Mouse (Mus musculus) neutrophil, adult 5-6 weeks (primary cell): ENCODE data around the gene Mib2. TPM values are rescaled to one million over a fixed set of nuclear protein-coding genes. Genes with fewer than 3 reads are reported as not detected.
"Not testable (repeated sequence)": the region's sequence is repeated elsewhere in the genome, so short reads cannot be mapped to it uniquely, and the experiment has no call there.

Experiments
- ATAC-seq: fragments of 151-379, 151-347 bp; 2 replicates; pipeline ENCODE4 v1.8.0; 2017; ENCODE audit warnings: mild to moderate bottlenecking, moderate TSS enrichment; ENCODE audit not compliant: insufficient number of reproducible peaks, poor library complexity, low FRiP score, severe bottlenecking; ENCODE audit errors: extremely low read depth
- total RNA-seq: library from RNA; stranded (forward); fragments of 200-1000 nt; gene quantifications from 2 replicates; pipeline ENCODE4 v1.2.3, GENCODE M21; 2017

Mib2 gene
- total RNA-seq: 37.0 and 38.5 TPM in 2 replicates

- ATAC-seq: peak; percentile 95
These were observed at the start of gene Mib2 for GRCm38 (mm10) chr4:155668689-155669597. Gene Mib2, minus strand, starts transcription at chr4:155669198.

- no peak for ATAC-seq
These were observed 41.7 kb upstream of the Mib2 start for GRCm38 (mm10) chr4:155710521-155711252.

- ATAC-seq: no peak
These were observed 40.0 kb upstream of the Mib2 start for GRCm38 (mm10) chr4:155708988-155709387.

- no peak for ATAC-seq
These were observed 39.6 kb upstream of the Mib2 start for GRCm38 (mm10) chr4:155708582-155708981.

- ATAC-seq: peak; percentile 10; the same call in 1 of the 2 replicates
These were observed 36.6 kb upstream of the Mib2 start for GRCm38 (mm10) chr4:155705592-155705929.

- ATAC-seq: peak; percentile 78
These were observed 36.0 kb upstream of the Mib2 start, which contains the start of gene Ssu72 for GRCm38 (mm10) chr4:155704721-155705591. Gene Ssu72, plus strand, starts transcription at chr4:155704800.

GRCm38 (mm10) chr4:155703425-155703929, 34.5 kb upstream of the Mib2 start:
- ATAC-seq: no peak

GRCm38 (mm10) chr4:155700425-155700824, 31.4 kb upstream of the Mib2 start:
- ATAC-seq: peak; percentile 40; the same call in 1 of the 2 replicates

GRCm38 (mm10) chr4:155696261-155697255, 27.6 kb upstream of the Mib2 start:
- ATAC-seq: no peak

- ATAC-seq: no peak
These were observed 26.6 kb upstream of the Mib2 start for GRCm38 (mm10) chr4:155695531-155696062.

GRCm38 (mm10) chr4:155694482-155695401, 25.7 kb upstream of the Mib2 start:
- ATAC-seq: peak; percentile 71

- no peak for ATAC-seq
These were observed 25.1 kb upstream of the Mib2 start, which contains the start of gene Fndc10 for GRCm38 (mm10) chr4:155694111-155694481. Gene Fndc10, plus strand, starts transcription at chr4:155694342.

- ATAC-seq: no peak
These were observed 23.4 kb upstream of the Mib2 start for GRCm38 (mm10) chr4:155692421-155692820.

GRCm38 (mm10) chr4:155690571-155691375, 21.8 kb upstream of the Mib2 start:
- ATAC-seq: no peak

GRCm38 (mm10) chr4:155687764-155688163, 18.8 kb upstream of the Mib2 start:
- not testable (repeated sequence) for ATAC-seq
